Mouse (Mus musculus) neural tube, embryonic 12.5 days (tissue): Measurements from ENCODE around the gene Mif. TPM values are rescaled to one million over a fixed set of nuclear protein-coding genes. Genes with fewer than 3 reads are reported as not detected.

Experiments used
- ATAC-seq: fragments of 200-750 bp; cut with Nextera tagmentation; 2 replicates; pipeline ENCODE4 v1.8.0; 2017; ENCODE audit warnings: low read depth, mild to moderate bottlenecking, moderate TSS enrichment, moderate library complexity; ENCODE audit not compliant: low FRiP score
- H3K27ac ChIP-seq: fragments of 300-500 bp; sonication (generic); 2 replicates; pipeline ENCODE4 v1.5.1; 2016
- H3K27me3 ChIP-seq: fragments of 300-500 bp; sonication (generic); replicated peaks from 2 replicates; pipeline ENCODE4 v1.6.1; 2016; ENCODE audit warnings: mild to moderate bottlenecking
- H3K36me3 ChIP-seq: fragments of 300-500 bp; sonication (generic); 2 replicates; pipeline ENCODE4 v1.6.1; 2016; ENCODE audit warnings: mild to moderate bottlenecking
- H3K4me1 ChIP-seq: fragments of 300-500 bp; sonication (generic); 2 replicates; pipeline ENCODE4 v1.6.1; 2016
- H3K4me2 ChIP-seq: fragments of 300-500 bp; sonication (generic); replicated peaks from 2 replicates; pipeline ENCODE4 v1.6.1; 2016; ENCODE audit warnings: mild to moderate bottlenecking
- H3K4me3 ChIP-seq: fragments of 300-500 bp; sonication (generic); 2 replicates; pipeline ENCODE4 v1.5.1; 2016
- H3K9ac ChIP-seq: fragments of 300-500 bp; sonication (generic); 2 replicates; pipeline ENCODE4 v1.6.1; 2016; ENCODE audit warnings: mild to moderate bottlenecking
- H3K9me3 ChIP-seq: fragments of 300-500 bp; sonication (generic); 2 replicates; pipeline ENCODE4 v1.6.1; 2016; ENCODE audit warnings: mild to moderate bottlenecking
- WGBS: fragments of 180-500 bp; shearing (Covaris S2); methylation state at CpG from one replicate; pipeline ENCODE4 v1.1.7; 2016; 5-methylcytosine and 5-hydroxymethylcytosine counted together
- polyA plus RNA-seq: library from polyadenylated mRNA; unstranded; fragments of >200 nt; fragmentation: Nextera tagmentation; extraction: Ambion mirVana; gene quantifications from 2 replicates; pipeline ENCODE4 v1.2.1, GENCODE M21; 2016

Mif gene
- polyA plus RNA-seq, 1 experiment from 2014 or later = 1,568 TPM

DNA sequence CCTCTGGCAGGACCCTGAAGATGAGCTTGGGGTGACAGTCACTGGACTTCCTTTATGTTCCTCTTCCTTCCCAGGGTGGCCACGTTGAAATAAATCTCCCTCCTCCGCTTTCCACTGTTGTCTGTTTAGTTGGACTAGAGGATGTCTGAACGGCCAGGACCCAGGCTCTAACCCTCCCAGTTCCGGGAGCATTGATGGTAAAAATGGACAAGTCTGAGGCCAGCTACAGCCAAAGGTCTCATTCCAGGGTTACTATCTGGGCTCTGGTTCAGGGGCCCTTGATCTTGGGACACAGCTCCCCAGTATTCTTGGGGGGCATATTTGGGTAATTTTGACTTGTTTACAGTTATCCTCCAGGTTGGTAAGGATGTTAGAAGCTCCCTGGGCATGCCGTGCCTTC is 1.5 kb upstream of the Mif start:
- Histone ChIP-seq H3K4me3 (no peak overlapping the region), H3K9me3 (no peaks in the 10 kb centered on the region), H3K4me1 (peaks cover 28% of the 10 kb centered on the region), H3K27me3 (no peaks in the 10 kb centered on the region), H3K36me3 (peaks cover 18% of the 10 kb centered on the region), H3K9ac (no peak overlapping the region), H3K27ac (no peak overlapping the region), H3K4me2 (no peak overlapping the region)
- WGBS = 67% methylated on average over 5 of the region's 5 CpGs
- no peak for ATAC-seq

- Histone ChIP-seq H3K4me3 (no peak overlapping the region), H3K4me2 (peak overlapping the region; percentile 82), H3K27ac (no peak overlapping the region), H3K36me3 (peaks cover 22% of the 10 kb centered on the region), H3K27me3 (no peaks in the 10 kb centered on the region), H3K4me1 (peaks cover 28% of the 10 kb centered on the region), H3K9ac (no peak overlapping the region), H3K9me3 (no peaks in the 10 kb centered on the region)
- no peak for ATAC-seq
- 32% methylated on average over 7 of the region's 7 CpGs for WGBS
Observed at GRCm38 (mm10) chr10:75860746-75861145, 706 bp upstream of the Mif start.

GRCm38 (mm10) chr10:75859107-75859746 is 813 bp downstream of the Mif start:
- Histone ChIP-seq H3K27me3 (no peaks in the 10 kb centered on the region), H3K27ac (peak overlapping the region; percentile 89; the same call in 1 of the 2 replicates), H3K4me2 (peak overlapping the region; percentile 82), H3K36me3 (peaks cover 22% of the 10 kb centered on the region), H3K4me1 (peaks cover 28% of the 10 kb centered on the region), H3K9me3 (no peaks in the 10 kb centered on the region), H3K4me3 (peak overlapping the region; percentile 77), H3K9ac (peak overlapping the region; percentile 95)
- peak; percentile 81 for ATAC-seq
- 3% methylated on average over 27 of the region's 27 CpGs for WGBS

GRCm38 (mm10) chr10:75857598-75857997 is 2.4 kb downstream of the Mif start:
- no peak overlapping the region for H3K4me3 ChIP-seq
- H3K9me3 ChIP-seq = no peaks in the 10 kb centered on the region
- no peak for ATAC-seq
- peaks cover 22% of the 10 kb centered on the region for H3K36me3 ChIP-seq
- H3K9ac ChIP-seq = no peak overlapping the region
- 96% methylated on average over 4 of the region's 4 CpGs for WGBS
- H3K27ac ChIP-seq = no peak overlapping the region
- H3K4me1 ChIP-seq = peaks cover 28% of the 10 kb centered on the region
- H3K27me3 ChIP-seq = no peaks in the 10 kb centered on the region
- H3K4me2 ChIP-seq = 0 out of 2 replicates have a peak overlapping the region, but pooled peaks have one; percentile 6

GRCm38 (mm10) chr10:75856976-75857375 is 3.1 kb downstream of the Mif start:
- Histone ChIP-seq H3K9me3 (no peaks in the 10 kb centered on the region), H3K9ac (no peak overlapping the region), H3K4me2 (no peak overlapping the region), H3K27ac (no peak overlapping the region), H3K27me3 (no peaks in the 10 kb centered on the region), H3K4me3 (no peak overlapping the region), H3K36me3 (peaks cover 22% of the 10 kb centered on the region), H3K4me1 (peaks cover 28% of the 10 kb centered on the region)
- 89% methylated on average over 3 of the region's 3 CpGs for whole genome bisulfite sequencing
- no peak for ATAC-seq

DNA sequence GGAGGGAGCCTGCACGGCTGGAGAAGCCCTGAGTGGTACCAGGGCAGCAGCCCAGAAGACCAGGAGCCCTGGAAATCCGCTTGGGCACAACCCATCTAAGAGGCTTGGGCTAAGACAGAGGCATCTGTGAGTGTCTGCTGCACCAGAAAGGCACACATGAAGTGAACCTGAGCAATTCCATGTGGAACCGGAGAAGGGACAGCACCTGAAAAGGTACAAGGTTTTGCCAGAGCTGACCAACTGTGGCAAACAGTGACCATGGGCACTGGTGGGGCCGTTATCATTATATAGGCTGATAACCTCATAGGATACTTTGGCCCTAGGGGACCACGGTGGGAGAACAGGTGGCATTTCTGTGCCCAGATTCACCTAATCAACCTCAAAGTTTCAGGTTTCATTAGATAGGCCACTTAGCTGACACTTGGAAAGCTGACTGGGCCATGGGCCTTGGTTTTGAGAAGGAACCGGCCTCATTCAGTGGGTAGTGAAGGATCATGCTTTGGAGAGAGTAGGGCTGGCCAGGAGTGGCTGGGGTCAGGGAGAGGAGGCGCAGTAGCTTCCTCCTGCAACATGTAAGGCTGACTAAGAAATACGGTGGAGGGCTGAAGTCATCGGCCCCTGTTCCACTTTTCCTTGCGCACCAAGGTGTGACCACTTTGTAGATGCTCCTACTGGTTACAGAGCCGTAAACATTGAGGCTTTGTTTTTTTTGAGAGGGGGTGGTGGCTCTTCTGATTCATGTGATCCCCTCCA is 3.7 kb downstream of the Mif start:
- H3K36me3 ChIP-seq = peaks cover 22% of the 10 kb centered on the region
- H3K9ac ChIP-seq = no peak overlapping the region
- H3K4me1 ChIP-seq = peaks cover 32% of the 10 kb centered on the region
- WGBS = 82% methylated on average over 11 of the region's 11 CpGs
- no peaks in the 10 kb centered on the region for H3K27me3 ChIP-seq
- no peak overlapping the region for H3K27ac ChIP-seq
- H3K9me3 ChIP-seq = no peaks in the 10 kb centered on the region
- no peak overlapping the region for H3K4me2 ChIP-seq
- no peak overlapping the region for H3K4me3 ChIP-seq
- ATAC-seq = no peak

DNA sequence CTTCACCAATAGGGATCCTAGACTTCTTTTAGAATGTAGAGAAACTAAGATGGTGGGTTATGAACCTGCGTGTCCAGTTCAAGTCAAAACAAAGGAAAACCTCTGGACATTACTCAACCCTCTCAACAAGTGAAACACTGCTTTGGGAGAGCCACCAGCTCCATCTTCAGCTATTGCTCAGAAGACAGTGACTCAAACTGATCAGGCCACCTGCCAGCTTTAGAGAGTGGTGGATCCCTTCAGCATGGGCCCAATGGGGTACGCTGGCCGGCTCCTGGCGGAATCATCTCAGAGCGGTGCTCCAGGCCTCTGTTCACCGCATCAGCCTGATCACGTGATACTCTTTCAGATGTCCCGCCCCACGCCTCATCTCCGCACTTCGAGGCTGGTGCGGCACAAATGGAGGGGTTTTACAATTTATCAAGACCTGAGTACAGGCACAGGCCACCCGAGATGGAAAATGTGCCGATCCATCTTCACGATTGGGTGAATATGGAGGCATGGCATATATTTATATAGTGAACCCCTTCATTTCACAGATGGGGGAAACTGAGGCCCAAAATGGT is 4.5 kb downstream of the Mif start:
- WGBS = 91% methylated on average over 15 of the region's 15 CpGs
- Histone ChIP-seq H3K4me3 (no peak overlapping the region), H3K9me3 (no peaks in the 10 kb centered on the region), H3K27me3 (no peaks in the 10 kb centered on the region), H3K4me2 (no peak overlapping the region), H3K9ac (no peak overlapping the region), H3K36me3 (peaks cover 22% of the 10 kb centered on the region), H3K4me1 (peaks cover 28% of the 10 kb centered on the region), H3K27ac (no peak overlapping the region)
- ATAC-seq = no peak

DNA sequence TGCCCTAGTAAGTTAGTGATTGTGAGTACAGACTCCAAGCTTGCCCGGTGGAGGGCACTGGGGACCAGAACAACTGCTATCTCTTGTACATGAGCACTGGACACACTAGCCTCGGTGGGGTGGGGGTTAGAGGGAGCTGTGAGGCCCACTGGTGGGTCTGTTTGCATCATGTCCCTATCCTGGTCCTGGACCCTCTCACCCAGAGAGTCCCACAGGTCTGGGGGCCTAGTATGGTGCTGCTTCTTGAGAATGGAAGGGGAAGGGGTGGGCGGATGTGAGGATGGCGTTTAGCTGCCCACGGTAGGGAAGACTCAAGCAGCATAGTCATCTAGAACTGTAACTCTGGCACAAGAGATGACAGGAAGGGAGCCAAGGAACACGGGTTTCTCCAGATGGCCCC is 5.2 kb downstream of the Mif start:
- no peak overlapping the region for H3K4me3 ChIP-seq
- H3K4me2 ChIP-seq = no peak overlapping the region
- no peak overlapping the region for H3K9ac ChIP-seq
- 82% methylated on average over 6 of the region's 6 CpGs for WGBS
- H3K9me3 ChIP-seq = no peaks in the 10 kb centered on the region
- no peak for ATAC-seq
- peaks cover 31% of the 10 kb centered on the region for H3K4me1 ChIP-seq
- H3K27me3 ChIP-seq = no peaks in the 10 kb centered on the region
- peaks cover 22% of the 10 kb centered on the region for H3K36me3 ChIP-seq
- H3K27ac ChIP-seq = no peak overlapping the region

GRCm38 (mm10) chr10:75854096-75854495 is 5.9 kb downstream of the Mif start:
- Histone ChIP-seq H3K27ac (no peak overlapping the region), H3K27me3 (no peaks in the 10 kb centered on the region), H3K9ac (no peak overlapping the region), H3K9me3 (no peaks in the 10 kb centered on the region), H3K4me3 (no peak overlapping the region), H3K4me1 (peaks cover 31% of the 10 kb centered on the region), H3K36me3 (peaks cover 22% of the 10 kb centered on the region), H3K4me2 (no peak overlapping the region)
- WGBS = 50% methylated on average over 5 of the region's 5 CpGs
- ATAC-seq = peak; percentile 10; the same call in 1 of the 2 replicates

DNA sequence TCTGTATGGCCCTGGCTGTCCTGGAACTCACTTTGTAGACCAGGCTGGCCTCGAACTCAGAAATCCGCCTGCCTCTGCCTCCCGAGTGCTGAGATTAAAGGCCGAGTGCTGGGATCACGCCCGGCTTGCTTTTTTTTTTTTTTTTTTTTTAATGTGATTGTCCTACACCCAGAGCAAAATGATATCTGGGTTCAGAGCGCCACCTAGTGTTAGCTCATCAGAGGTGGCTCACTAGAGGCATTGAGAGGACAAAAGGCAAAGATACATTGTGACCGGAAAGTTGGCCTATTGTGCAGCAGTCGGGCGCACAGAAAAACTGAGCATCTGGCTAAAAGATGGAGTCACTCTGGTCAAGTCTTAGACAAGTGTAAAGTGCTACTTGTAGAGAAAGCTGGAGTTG is 6.6 kb downstream of the Mif start:
- ATAC-seq = peak; percentile 44; the same call in 1 of the 2 replicates
- WGBS = 25% methylated on average over 10 of the region's 10 CpGs
- no peak overlapping the region for H3K4me3 ChIP-seq
- H3K36me3 ChIP-seq = peaks cover 22% of the 10 kb centered on the region
- H3K27ac ChIP-seq = no peak overlapping the region
- H3K9me3 ChIP-seq = no peaks in the 10 kb centered on the region
- H3K4me2 ChIP-seq = no peak overlapping the region
- H3K27me3 ChIP-seq = no peaks in the 10 kb centered on the region
- no peak overlapping the region for H3K9ac ChIP-seq
- peaks cover 24% of the 10 kb centered on the region for H3K4me1 ChIP-seq

GRCm38 (mm10) chr10:75852539-75853125 is 7.4 kb downstream of the Mif start:
- no peaks in the 10 kb centered on the region for H3K9me3 ChIP-seq
- H3K27me3 ChIP-seq = no peaks in the 10 kb centered on the region
- H3K4me3 ChIP-seq = no peak overlapping the region
- H3K9ac ChIP-seq = no peak overlapping the region
- H3K4me2 ChIP-seq = no peak overlapping the region
- WGBS = 88% methylated on average over 12 of the region's 12 CpGs
- no peak overlapping the region for H3K27ac ChIP-seq
- H3K36me3 ChIP-seq = peaks cover 14% of the 10 kb centered on the region
- ATAC-seq = no peak
- peaks cover 16% of the 10 kb centered on the region for H3K4me1 ChIP-seq

DNA sequence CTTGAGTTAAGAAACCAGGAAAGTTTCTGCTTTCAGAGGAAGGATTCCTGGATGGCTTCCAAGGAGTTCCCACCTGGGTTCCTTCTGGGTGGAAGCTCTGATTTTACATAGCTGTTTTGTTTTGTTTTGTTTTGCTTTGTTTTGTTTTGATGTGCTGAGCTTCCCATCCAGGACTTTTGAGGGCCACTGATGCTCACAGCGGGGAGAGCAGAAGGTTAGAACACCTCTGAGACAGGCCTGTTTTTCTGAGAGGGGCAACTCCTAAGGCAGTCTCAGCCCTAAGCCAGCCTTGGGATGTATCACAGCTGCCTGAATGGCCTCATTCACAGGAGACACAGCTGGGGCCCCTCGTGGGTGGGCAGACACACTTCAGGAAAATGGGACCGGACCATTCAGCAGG is 8.4 kb downstream of the Mif start:
- peak overlapping the region; percentile 13; the same call in 1 of the 2 replicates for H3K4me2 ChIP-seq
- H3K27me3 ChIP-seq = no peaks in the 10 kb centered on the region
- ATAC-seq = no peak
- peaks cover 14% of the 10 kb centered on the region for H3K4me1 ChIP-seq
- H3K36me3 ChIP-seq = peaks cover 4% of the 10 kb centered on the region; the same call in 1 of the 2 replicates
- no peaks in the 10 kb centered on the region for H3K9me3 ChIP-seq
- no peak overlapping the region for H3K4me3 ChIP-seq
- H3K9ac ChIP-seq = no peak overlapping the region
- 32% methylated on average over 3 of the region's 3 CpGs for WGBS
- no peak overlapping the region for H3K27ac ChIP-seq
